Comparison of ENCODE assay signal across 11 mouse cellular contexts in genomic region chr15:51103948-51104347, GRCm38 (mm10).
DNase-seq lines count a peak whose midpoint lies in the region; ATAC-seq lines count a peak whose summit lies in the region.
"Had no signal": no experiment of that assay in that cellular context is flagged by ENCODE, and none has a peak within 500 bp of the region (broad histone marks: within the 10 kb centered on the region; RNA-seq: fewer than 3 reads in every experiment).

No protein-coding gene starts in this region.

- no peak overlapping the region for H3K27ac ChIP-seq in heart, embryonic 11.5 days (ENCODE audit: low read depth, low read length)
- no peak overlapping the region for H3K27ac ChIP-seq in limb, embryonic 13.5 days

- no peaks in the 10 kb centered on the region for H3K36me3 ChIP-seq in heart, embryonic 11.5 days (ENCODE audit: control insufficient read depth, insufficient read depth, low read length)
- H3K36me3 ChIP-seq in limb, embryonic 13.5 days, result no peaks in the 10 kb centered on the region

- no peaks in the 10 kb centered on the region for H3K4me1 ChIP-seq in heart, embryonic 11.5 days (ENCODE audit: control insufficient read depth, insufficient read depth, low read length)
- H3K4me1 ChIP-seq in limb, embryonic 13.5 days, result peaks cover 10% of the 10 kb centered on the region; the same call in 1 of the 2 replicates

- no peaks in the 10 kb centered on the region for H3K9me3 ChIP-seq in heart, embryonic 11.5 days (replicated peaks; ENCODE audit: control insufficient read depth, low read length)
- no peaks in the 10 kb centered on the region for H3K9me3 ChIP-seq in limb, embryonic 13.5 days

- 83% methylated on average over 7 of the region's 7 CpGs for WGBS in heart, embryonic 11.5 days (ENCODE audit: insufficient replicate concordance)
- 66% methylated on average over 7 of the region's 7 CpGs for WGBS in limb, embryonic 13.5 days

- no peak for DNase-seq in heart, postnatal 25 days (ENCODE audit: low spot score)
- DNase-seq in retina, postnatal 1 day, result peak; percentile 2
- no peak for DNase-seq in retina, embryonic 14.5 days (ENCODE audit: low spot score)
- no peak for DNase-seq in ovary, adult 18-20 months (ENCODE audit: low spot score)
- DNase-seq in adrenal gland, postnatal 10 days, result no peak
- DNase-seq in layer of hippocampus, adult 9-11 months, result no peak
- DNase-seq: cerebellum, adult 9-10 months; layer of hippocampus, postnatal 36 days; lung, postnatal 10 days had no signal

- no peak overlapping the region for H3K4me3 ChIP-seq in heart, embryonic 11.5 days (ENCODE audit: low read depth, low read length)
- no peak overlapping the region for H3K4me3 ChIP-seq in limb, embryonic 13.5 days

- no peak overlapping the region for H3K9ac ChIP-seq in heart, embryonic 11.5 days (ENCODE audit: low read depth, low read length)
- H3K9ac ChIP-seq in limb, embryonic 13.5 days, result no peak overlapping the region

- no peaks in the 10 kb centered on the region for H3K27me3 ChIP-seq in heart, embryonic 11.5 days (ENCODE audit: control insufficient read depth, insufficient read depth, low read length)
- no peaks in the 10 kb centered on the region for H3K27me3 ChIP-seq in limb, embryonic 13.5 days

- H3K4me2 ChIP-seq in heart, embryonic 11.5 days, result 0 out of 2 replicates have a peak overlapping the region, but pooled peaks have one; percentile 1
- peak overlapping the region; percentile 51 for H3K4me2 ChIP-seq in limb, embryonic 13.5 days (replicated peaks)

- no peak for ATAC-seq in heart, embryonic 11.5 days (replicated peaks; ENCODE audit: insufficient number of reproducible peaks, low FRiP score, low TSS enrichment)
- ATAC-seq in limb, embryonic 13.5 days (ENCODE audit: low FRiP score, low read depth), result no peak

- intact Hi-C loops in heart, postnatal 25 days (cut with DNase I), result no loop called here
